Mouse (Mus musculus): ENCODE data around the gene Tfcp2. TPM values are rescaled to one million over a fixed set of nuclear protein-coding genes. Genes with fewer than 3 reads are reported as not detected.

The Tfcp2 gene
- total and polyA plus RNA-seq, 3 experiments: 20.4 to 21.5 TPM; not detected in 1

- no peaks in the 10 kb centered on the region for H3K36me3 ChIP-seq (ENCODE audit: control insufficient read depth in 1 of 2, insufficient read depth in 2 of 2, low read length in 2 of 2)
- H3K4me3 ChIP-seq (ENCODE audit: control insufficient read depth in 1 of 2, insufficient read depth in 1 of 2, low read depth in 2 of 2, low read length in 2 of 2): no peak overlapping the region
- no peak overlapping the region for H3K27ac ChIP-seq (ENCODE audit: control insufficient read depth, low read depth, low read length)
- H3K79me2 ChIP-seq (ENCODE audit: control insufficient read depth, insufficient read depth, low read length, poor library complexity): no peaks in the 10 kb centered on the region
- H3K9me3 ChIP-seq (replicated peaks; ENCODE audit: insufficient read depth, low read length): no peaks in the 10 kb centered on the region
- no peaks in the 10 kb centered on the region for H3K4me1 ChIP-seq (ENCODE audit: control insufficient read depth in 1 of 2, insufficient read depth in 2 of 2, low read length in 2 of 2)
- no peak overlapping the region for H3K9ac ChIP-seq (ENCODE audit: control insufficient read depth, low read depth, low read length, poor library complexity, severe bottlenecking)
- no peak for DNase-seq (ENCODE audit: low read depth, low spot score)
- H3K27me3 ChIP-seq (ENCODE audit: control insufficient read depth in 1 of 2, insufficient read depth in 2 of 2, low read length in 2 of 2): no peaks in the 10 kb centered on the region; a peak in 1 of 4 replicates
- no peak for TF ChIP-seq ZMIZ1 (IDR thresholded peaks at IDR 0.05; ENCODE audit: low read depth, low read length)
- TF ChIP-seq KAT2A (conservative IDR thresholded peaks at IDR 0.05; ENCODE audit: low read depth, low read length): no peak
- TF ChIP-seq CHD2 (IDR thresholded peaks at IDR 0.05; ENCODE audit: low read length): no peak
- no peak for TF ChIP-seq SIN3A (IDR thresholded peaks at IDR 0.05; ENCODE audit: low read length)
- TF ChIP-seq HCFC1 (IDR thresholded peaks at IDR 0.05; ENCODE audit: low read depth, low read length): no peak
- TF ChIP-seq E2F4 (IDR thresholded peaks at IDR 0.05; ENCODE audit: borderline replicate concordance, low read depth, low read length): no peak
- TF ChIP-seq POLR2AphosphoS5 (IDR thresholded peaks at IDR 0.05; ENCODE audit: borderline replicate concordance, low read depth, low read length): no peak
- no peak for TF ChIP-seq MXI1 (IDR thresholded peaks at IDR 0.05; ENCODE audit: low read depth, low read length)
- no peak for TF ChIP-seq MAX (IDR thresholded peaks at IDR 0.05; ENCODE audit: low read length)
- no peak for TF ChIP-seq BHLHE40 (IDR thresholded peaks at IDR 0.05; ENCODE audit: borderline replicate concordance, low read depth, low read length)
- no peak for TF ChIP-seq GATA1 (IDR thresholded peaks at IDR 0.05; ENCODE audit: low read depth, low read length)
- no peak for TF ChIP-seq EP300 (IDR thresholded peaks at IDR 0.05; ENCODE audit: low read depth in 1 of 2, low read length in 2 of 2)
- TF ChIP-seq TAL1 (IDR thresholded peaks at IDR 0.05; ENCODE audit: low read length): no peak
- no peak for TF ChIP-seq MYC (IDR thresholded peaks at IDR 0.05; ENCODE audit: low read depth, low read length)
- no peak for TF ChIP-seq MAZ (IDR thresholded peaks at IDR 0.05; ENCODE audit: low read depth, low read length)
- TF ChIP-seq USF2 (IDR thresholded peaks at IDR 0.05; ENCODE audit: borderline replicate concordance in 1 of 2, insufficient read depth in 1 of 2, low read depth in 1 of 2, low read length in 2 of 2): no peak
- TF ChIP-seq POLR2A (IDR thresholded peaks at IDR 0.05; ENCODE audit: control insufficient read depth in 1 of 2, insufficient read depth in 1 of 2, low read depth in 1 of 2, low read length in 2 of 2, poor library complexity in 1 of 2): no peak
- TF ChIP-seq NRF1 (IDR thresholded peaks at IDR 0.05; ENCODE audit: insufficient read depth, low read depth, low read length, poor library complexity, severe bottlenecking): no peak
- no peak for TF ChIP-seq TCF12 (IDR thresholded peaks at IDR 0.05; ENCODE audit: low read depth, low read length)
- no peak for TF ChIP-seq GABPA (IDR thresholded peaks at IDR 0.05; ENCODE audit: low read depth, low read length)
Observed at GRCm38 (mm10) chr15:100588297-100588696, 36.5 kb upstream of the Tfcp2 start.

GRCm38 (mm10) chr15:100587166-100587565 is 35.4 kb upstream of the Tfcp2 start:
- H3K79me2 ChIP-seq (ENCODE audit: control insufficient read depth, insufficient read depth, low read length, poor library complexity): no peaks in the 10 kb centered on the region
- no peak overlapping the region for H3K4me3 ChIP-seq (ENCODE audit: control insufficient read depth in 1 of 2, insufficient read depth in 1 of 2, low read depth in 2 of 2, low read length in 2 of 2)
- no peaks in the 10 kb centered on the region for H3K4me1 ChIP-seq (ENCODE audit: control insufficient read depth in 1 of 2, insufficient read depth in 2 of 2, low read length in 2 of 2)
- no peak overlapping the region for H3K27ac ChIP-seq (ENCODE audit: control insufficient read depth, low read depth, low read length)
- H3K36me3 ChIP-seq (ENCODE audit: control insufficient read depth in 1 of 2, insufficient read depth in 2 of 2, low read length in 2 of 2): no peaks in the 10 kb centered on the region
- no peak for DNase-seq (ENCODE audit: low read depth, low spot score)
- H3K9ac ChIP-seq (ENCODE audit: control insufficient read depth, low read depth, low read length, poor library complexity, severe bottlenecking): no peak overlapping the region
- H3K9me3 ChIP-seq (replicated peaks; ENCODE audit: insufficient read depth, low read length): no peaks in the 10 kb centered on the region
- TF ChIP-seq ZC3H11A (IDR thresholded peaks at IDR 0.05; ENCODE audit: low read depth, low read length) (no peak), JUND (IDR thresholded peaks at IDR 0.05; ENCODE audit: low read depth, low read length) (no peak), HCFC1 (IDR thresholded peaks at IDR 0.05; ENCODE audit: low read depth, low read length) (no peak), POLR2AphosphoS2 (IDR thresholded peaks at IDR 0.05; ENCODE audit: low read length) (no peak), UBTF (IDR thresholded peaks at IDR 0.05; ENCODE audit: borderline replicate concordance, insufficient read depth, low read depth, low read length) (no peak)
- H3K27me3 ChIP-seq (ENCODE audit: control insufficient read depth in 1 of 2, insufficient read depth in 2 of 2, low read length in 2 of 2): no peaks in the 10 kb centered on the region; a peak in 1 of 4 replicates
